Mouse (Mus musculus): ENCODE results near the gene Dph6. TPM values are rescaled to one million over a fixed set of nuclear protein-coding genes. Genes with fewer than 3 reads are reported as not detected.

The Dph6 gene
- polyA plus RNA-seq (2014; fragmentation: Nextera tagmentation; extraction: Ambion mirVana) = 17.6 and 21.3 TPM in 2 replicates

- Histone ChIP-seq H3K4me1 (ENCODE audit: control insufficient read depth, insufficient read depth, low read length) (peaks cover 4% of the 10 kb centered on the region; the same call in 1 of the 2 replicates), H3K27me3 (ENCODE audit: control insufficient read depth, insufficient read depth, low read length) (no peaks in the 10 kb centered on the region), H3K9me3 (ENCODE audit: control insufficient read depth, low read length) (no peaks in the 10 kb centered on the region), H3K27ac (ENCODE audit: low read depth, low read length) (peak within 1 kb of the TSS; percentile 89), H3K36me3 (ENCODE audit: control insufficient read depth, insufficient read depth, low read length) (no peaks in the 10 kb centered on the region), H3K4me3 (ENCODE audit: low read depth, low read length) (peak within 1 kb of the TSS; percentile 66), H3K9ac (replicated peaks; ENCODE audit: low read depth, low read length) (peak within 1 kb of the TSS; percentile 71), H3K4me2 (ENCODE audit: low read depth, low read length) (peak within 1 kb of the TSS; percentile 62)
- peak; percentile 98 for ATAC-seq (ENCODE audit: low read depth)
- under 1% methylated on average over 45 of the region's 45 CpGs for WGBS
These were observed at the start of gene Dph6 for GRCm38 (mm10) chr2:114654365-114655239. TSS of gene Dph6 (minus strand) at chr2:114654964.

GRCm38 (mm10) chr2:114700966-114701685 is 46.4 kb upstream of the Dph6 start:
- H3K4me3 ChIP-seq (ENCODE audit: low read depth, low read length) = no peak overlapping the region
- H3K9me3 ChIP-seq (ENCODE audit: control insufficient read depth, low read length) = no peaks in the 10 kb centered on the region
- no peaks in the 10 kb centered on the region for H3K4me1 ChIP-seq (ENCODE audit: control insufficient read depth, insufficient read depth, low read length)
- no peaks in the 10 kb centered on the region for H3K36me3 ChIP-seq (ENCODE audit: control insufficient read depth, insufficient read depth, low read length)
- H3K27ac ChIP-seq (ENCODE audit: low read depth, low read length) = no peak overlapping the region
- WGBS = 75% methylated on average over 2 of the region's 2 CpGs
- H3K27me3 ChIP-seq (ENCODE audit: control insufficient read depth, insufficient read depth, low read length) = no peaks in the 10 kb centered on the region
- ATAC-seq (ENCODE audit: low read depth) = no peak
- H3K4me2 ChIP-seq (ENCODE audit: low read depth, low read length) = no peak overlapping the region
- H3K9ac ChIP-seq (replicated peaks; ENCODE audit: low read depth, low read length) = no peak overlapping the region

- Histone ChIP-seq H3K27me3 (ENCODE audit: control insufficient read depth, insufficient read depth, low read length) (no peaks in the 10 kb centered on the region), H3K4me1 (ENCODE audit: control insufficient read depth, insufficient read depth, low read length) (no peaks in the 10 kb centered on the region), H3K36me3 (ENCODE audit: control insufficient read depth, insufficient read depth, low read length) (no peaks in the 10 kb centered on the region), H3K4me2 (ENCODE audit: low read depth, low read length) (no peak overlapping the region), H3K9ac (replicated peaks; ENCODE audit: low read depth, low read length) (no peak overlapping the region), H3K4me3 (ENCODE audit: low read depth, low read length) (no peak overlapping the region), H3K27ac (ENCODE audit: low read depth, low read length) (no peak overlapping the region), H3K9me3 (ENCODE audit: control insufficient read depth, low read length) (no peaks in the 10 kb centered on the region)
- ATAC-seq (ENCODE audit: low read depth) = no peak
- WGBS = 83% methylated on average over 2 of the region's 2 CpGs
These were observed 36.8 kb upstream of the Dph6 start for GRCm38 (mm10) chr2:114691607-114692006.

GRCm38 (mm10) chr2:114687483-114687882 is 32.7 kb upstream of the Dph6 start:
- Histone ChIP-seq H3K4me1 (ENCODE audit: control insufficient read depth, insufficient read depth, low read length) (no peaks in the 10 kb centered on the region), H3K9me3 (ENCODE audit: control insufficient read depth, low read length) (no peaks in the 10 kb centered on the region), H3K27ac (ENCODE audit: low read depth, low read length) (no peak overlapping the region), H3K4me2 (ENCODE audit: low read depth, low read length) (no peak overlapping the region), H3K27me3 (ENCODE audit: control insufficient read depth, insufficient read depth, low read length) (no peaks in the 10 kb centered on the region), H3K36me3 (ENCODE audit: control insufficient read depth, insufficient read depth, low read length) (no peaks in the 10 kb centered on the region), H3K9ac (replicated peaks; ENCODE audit: low read depth, low read length) (no peak overlapping the region), H3K4me3 (ENCODE audit: low read depth, low read length) (no peak overlapping the region)
- ATAC-seq (ENCODE audit: low read depth) = no peak
- 72% methylated on average over 1 of the region's 1 CpGs for WGBS

GRCm38 (mm10) chr2:114687081-114687480 is 32.3 kb upstream of the Dph6 start:
- Histone ChIP-seq H3K4me1 (ENCODE audit: control insufficient read depth, insufficient read depth, low read length) (no peaks in the 10 kb centered on the region), H3K9me3 (ENCODE audit: control insufficient read depth, low read length) (no peaks in the 10 kb centered on the region), H3K27me3 (ENCODE audit: control insufficient read depth, insufficient read depth, low read length) (no peaks in the 10 kb centered on the region), H3K27ac (ENCODE audit: low read depth, low read length) (no peak overlapping the region), H3K4me2 (ENCODE audit: low read depth, low read length) (no peak overlapping the region), H3K4me3 (ENCODE audit: low read depth, low read length) (no peak overlapping the region), H3K36me3 (ENCODE audit: control insufficient read depth, insufficient read depth, low read length) (no peaks in the 10 kb centered on the region), H3K9ac (replicated peaks; ENCODE audit: low read depth, low read length) (no peak overlapping the region)
- WGBS = 56% methylated on average over 4 of the region's 4 CpGs
- no peak; the same call in 1 of the 2 replicates for ATAC-seq (ENCODE audit: low read depth)

GRCm38 (mm10) chr2:114673831-114674230 is 19.1 kb upstream of the Dph6 start:
- no peaks in the 10 kb centered on the region for H3K4me1 ChIP-seq (ENCODE audit: control insufficient read depth, insufficient read depth, low read length)
- H3K9ac ChIP-seq (replicated peaks; ENCODE audit: low read depth, low read length) = no peak overlapping the region
- WGBS = 88% methylated on average over 1 of the region's 1 CpGs
- no peak overlapping the region for H3K27ac ChIP-seq (ENCODE audit: low read depth, low read length)
- H3K4me2 ChIP-seq (ENCODE audit: low read depth, low read length) = no peak overlapping the region
- ATAC-seq (ENCODE audit: low read depth) = no peak
- no peaks in the 10 kb centered on the region for H3K9me3 ChIP-seq (ENCODE audit: control insufficient read depth, low read length)
- H3K4me3 ChIP-seq (ENCODE audit: low read depth, low read length) = no peak overlapping the region
- H3K36me3 ChIP-seq (ENCODE audit: control insufficient read depth, insufficient read depth, low read length) = no peaks in the 10 kb centered on the region
- H3K27me3 ChIP-seq (ENCODE audit: control insufficient read depth, insufficient read depth, low read length) = no peaks in the 10 kb centered on the region

- no peak overlapping the region for H3K4me3 ChIP-seq (ENCODE audit: low read depth, low read length)
- H3K27me3 ChIP-seq (ENCODE audit: control insufficient read depth, insufficient read depth, low read length) = no peaks in the 10 kb centered on the region
- H3K36me3 ChIP-seq (ENCODE audit: control insufficient read depth, insufficient read depth, low read length) = no peaks in the 10 kb centered on the region
- H3K4me1 ChIP-seq (ENCODE audit: control insufficient read depth, insufficient read depth, low read length) = no peaks in the 10 kb centered on the region
- ATAC-seq (ENCODE audit: low read depth) = no peak
- no peak overlapping the region for H3K4me2 ChIP-seq (ENCODE audit: low read depth, low read length)
- WGBS = 85% methylated on average over 3 of the region's 3 CpGs
- no peak overlapping the region for H3K9ac ChIP-seq (replicated peaks; ENCODE audit: low read depth, low read length)
- no peak overlapping the region for H3K27ac ChIP-seq (ENCODE audit: low read depth, low read length)
- no peaks in the 10 kb centered on the region for H3K9me3 ChIP-seq (ENCODE audit: control insufficient read depth, low read length)
These were observed 16.2 kb upstream of the Dph6 start for GRCm38 (mm10) chr2:114670983-114671382.

- H3K9me3 ChIP-seq (ENCODE audit: control insufficient read depth, low read length) = no peaks in the 10 kb centered on the region
- no peak for ATAC-seq (ENCODE audit: low read depth)
- H3K27me3 ChIP-seq (ENCODE audit: control insufficient read depth, insufficient read depth, low read length) = no peaks in the 10 kb centered on the region
- no peak overlapping the region for H3K4me3 ChIP-seq (ENCODE audit: low read depth, low read length)
- WGBS = 87% methylated on average over 2 of the region's 2 CpGs
- H3K27ac ChIP-seq (ENCODE audit: low read depth, low read length) = no peak overlapping the region
- H3K4me1 ChIP-seq (ENCODE audit: control insufficient read depth, insufficient read depth, low read length) = 0 out of 2 replicates have a peak, but pooled peaks cover under 1% of the 10 kb centered on the region
- no peak overlapping the region for H3K9ac ChIP-seq (replicated peaks; ENCODE audit: low read depth, low read length)
- no peak overlapping the region for H3K4me2 ChIP-seq (ENCODE audit: low read depth, low read length)
- H3K36me3 ChIP-seq (ENCODE audit: control insufficient read depth, insufficient read depth, low read length) = no peaks in the 10 kb centered on the region
These were observed 4.2 kb upstream of the Dph6 start for GRCm38 (mm10) chr2:114658954-114659353.

- Histone ChIP-seq H3K4me3 (ENCODE audit: low read depth, low read length) (no peak overlapping the region), H3K4me1 (ENCODE audit: control insufficient read depth, insufficient read depth, low read length) (no peaks in the 10 kb centered on the region), H3K27ac (ENCODE audit: low read depth, low read length) (no peak overlapping the region), H3K9me3 (ENCODE audit: control insufficient read depth, low read length) (no peaks in the 10 kb centered on the region), H3K4me2 (ENCODE audit: low read depth, low read length) (no peak overlapping the region), H3K9ac (replicated peaks; ENCODE audit: low read depth, low read length) (no peak overlapping the region), H3K36me3 (ENCODE audit: control insufficient read depth, insufficient read depth, low read length) (no peaks in the 10 kb centered on the region), H3K27me3 (ENCODE audit: control insufficient read depth, insufficient read depth, low read length) (no peaks in the 10 kb centered on the region)
- WGBS = 27% methylated on average over 5 of the region's 5 CpGs
- no peak; the same call in 1 of the 2 replicates for ATAC-seq (ENCODE audit: low read depth)
These were observed 8.5 kb downstream of the Dph6 start for GRCm38 (mm10) chr2:114646240-114646639.
